Mouse (Mus musculus) kidney, adult 2 months (tissue): ENCODE measurements around the gene AL731706.1. TPM values are rescaled to one million over a fixed set of nuclear protein-coding genes. Genes with fewer than 3 reads are reported as not detected.

ENCODE experiments used
- DNase-seq: peaks from one replicate; pipeline ENCODE4 v3.0.0; 2021
- H3K27ac ChIP-seq: fragments of 200-500 bp; 2 replicates; pipeline ENCODE4 v1.5.1; 2012; ENCODE audit warnings: low read depth, low read length, control low read depth, inconsistent platforms; ENCODE audit not compliant: insufficient read depth
- H3K27me3 ChIP-seq: fragments of 200-500 bp; replicated peaks from 2 replicates; pipeline ENCODE4 v1.6.1; 2012; ENCODE audit warnings: mild to moderate bottlenecking, moderate library complexity, low read length, inconsistent platforms; ENCODE audit not compliant: control insufficient read depth, insufficient read depth
- H3K36me3 ChIP-seq: fragments of 200-500 bp; 2 replicates; pipeline ENCODE4 v1.6.1; 2012; ENCODE audit warnings: mild to moderate bottlenecking, moderate library complexity, low read length, inconsistent platforms; ENCODE audit not compliant: control insufficient read depth, insufficient read depth
- H3K4me1 ChIP-seq: fragments of 200-500 bp; 2 replicates; pipeline ENCODE4 v1.6.1; 2011; ENCODE audit warnings: low read length; ENCODE audit not compliant: control insufficient read depth, insufficient read depth
- H3K4me3 ChIP-seq: fragments of 200-500 bp; 2 replicates; pipeline ENCODE4 v1.5.1; 2011; ENCODE audit warnings: mild to moderate bottlenecking, low read depth, low read length, control low read depth; ENCODE audit not compliant: insufficient read depth
- CTCF ChIP-seq: fragments of 200-500 bp; conservative IDR thresholded peaks from 2 replicates; pipeline ENCODE4 v1.5.1; 2011; ENCODE audit warnings: low read depth, mild to moderate bottlenecking, control low read depth, low read length, moderate library complexity, mixed read lengths; ENCODE audit not compliant: insufficient read depth, insufficient read length
- POLR2A ChIP-seq: fragments of 200-500 bp; IDR thresholded peaks from one replicate; pipeline ENCODE4 v1.6.1; 2011; ENCODE audit warnings: low read depth, low read length, control low read depth
- whole genome bisulfite sequencing: fragments of 180-500 bp; shearing (Covaris S2); methylation state at CpG from one replicate; pipeline ENCODE4 v1.1.7; 2018; 5-methylcytosine and 5-hydroxymethylcytosine counted together
- polyA plus RNA-seq: library from polyadenylated mRNA; depleted of rRNA; stranded (reverse); fragments of >200 nt; gene quantifications from 2 replicates; pipeline ENCODE4 v1.2.3, GENCODE M21; 2012; rRNA removed

Gene AL731706.1
- polyA plus RNA-seq, 1 experiment, result 15.3 TPM

DNA sequence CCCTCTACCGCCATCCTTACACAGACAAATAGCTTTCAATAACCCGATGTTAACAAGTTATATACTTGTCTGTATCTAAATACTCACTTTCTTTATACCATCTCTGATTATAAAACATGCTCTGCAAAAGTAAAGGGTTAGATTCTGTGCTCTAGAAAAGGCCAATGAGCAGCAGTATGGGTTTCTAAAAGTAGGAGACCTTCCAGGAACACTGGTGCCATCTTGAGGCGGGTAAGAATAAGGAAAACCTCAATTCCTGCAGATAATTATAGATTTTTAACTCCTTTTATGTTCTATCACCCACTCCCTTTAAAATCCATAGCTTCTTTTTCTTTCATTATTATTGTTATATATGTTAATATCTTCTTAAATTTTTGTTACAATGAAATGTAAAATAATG, 55.3 kb downstream of the AL731706.1 start:
- Histone ChIP-seq H3K4me1 (no peaks in the 10 kb centered on the region), H3K36me3 (no peaks in the 10 kb centered on the region), H3K27ac (no peak overlapping the region), H3K4me3 (no peak overlapping the region), H3K27me3 (no peaks in the 10 kb centered on the region)
- no peak for DNase-seq
- TF ChIP-seq POLR2A, result no peak
- TF ChIP-seq CTCF, result no peak
- WGBS, result 77% methylated on average over 3 of the region's 3 CpGs

DNA sequence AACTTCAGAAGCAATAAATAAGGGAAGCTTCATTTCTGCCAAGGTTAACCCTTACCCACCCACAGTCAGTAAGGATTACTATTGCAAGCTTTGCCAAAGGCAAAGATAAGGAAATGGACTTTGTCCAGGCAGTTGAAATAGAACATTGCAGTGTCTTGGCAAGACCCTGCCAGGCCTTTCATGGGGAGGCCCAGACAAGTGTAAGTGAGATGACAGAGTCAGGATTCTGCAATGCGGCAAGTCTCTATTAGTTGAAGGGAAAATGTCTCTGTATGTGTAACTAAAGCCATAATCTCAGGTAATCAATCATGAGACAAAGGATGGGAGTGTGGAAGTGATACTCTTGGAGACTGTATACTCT, 56.5 kb downstream of the AL731706.1 start:
- no peak for DNase-seq
- 79% methylated on average over 1 of the region's 1 CpGs for WGBS
- H3K4me1 ChIP-seq, result no peaks in the 10 kb centered on the region
- H3K36me3 ChIP-seq, result no peaks in the 10 kb centered on the region
- no peak for TF ChIP-seq POLR2A
- TF ChIP-seq CTCF, result no peak
- no peaks in the 10 kb centered on the region for H3K27me3 ChIP-seq
- H3K4me3 ChIP-seq, result no peak overlapping the region
- no peak overlapping the region for H3K27ac ChIP-seq

DNA sequence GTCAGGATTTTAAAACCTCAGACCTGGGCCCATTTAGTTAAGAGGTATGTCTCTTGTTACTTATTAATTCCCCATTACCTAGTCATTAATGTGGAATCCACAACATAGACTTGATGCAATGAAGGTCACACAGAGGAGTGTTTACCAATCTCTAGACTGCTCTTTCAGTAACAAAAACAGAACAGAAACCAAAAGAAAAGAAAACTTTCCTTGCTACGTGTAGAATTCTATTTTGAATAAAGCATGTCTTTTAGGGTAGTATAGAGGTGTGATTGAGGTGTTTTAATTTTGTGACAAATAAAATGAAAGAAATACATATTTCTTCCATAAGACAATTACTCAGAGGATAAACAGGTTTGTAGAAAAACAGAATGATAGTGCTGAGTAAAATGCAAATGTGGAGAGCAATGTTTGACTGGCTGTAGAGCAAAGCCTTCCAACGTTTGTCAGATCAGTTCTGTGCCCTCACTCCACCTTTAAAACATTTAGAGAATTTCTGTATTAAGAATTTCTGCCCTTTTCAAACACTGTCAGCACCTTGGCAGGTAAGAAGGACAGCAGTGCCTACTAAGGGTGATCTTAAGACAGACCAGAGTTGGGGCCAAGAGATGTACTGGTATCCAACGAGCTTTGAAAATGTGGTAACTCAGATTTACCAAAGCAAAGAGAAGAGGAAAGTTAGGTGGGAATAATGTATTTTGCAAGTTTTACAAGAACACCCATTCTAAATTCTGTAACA, 57.0 kb downstream of the AL731706.1 start:
- 53% methylated on average over 3 of the region's 3 CpGs for WGBS
- 0 out of 2 replicates have a peak overlapping the region, but pooled peaks have one; percentile 35 for H3K27ac ChIP-seq
- no peaks in the 10 kb centered on the region for H3K4me1 ChIP-seq
- no peak for DNase-seq
- H3K4me3 ChIP-seq, result no peak overlapping the region
- H3K27me3 ChIP-seq, result no peaks in the 10 kb centered on the region
- TF ChIP-seq POLR2A, result no peak
- TF ChIP-seq CTCF, result no peak
- no peaks in the 10 kb centered on the region for H3K36me3 ChIP-seq

DNA sequence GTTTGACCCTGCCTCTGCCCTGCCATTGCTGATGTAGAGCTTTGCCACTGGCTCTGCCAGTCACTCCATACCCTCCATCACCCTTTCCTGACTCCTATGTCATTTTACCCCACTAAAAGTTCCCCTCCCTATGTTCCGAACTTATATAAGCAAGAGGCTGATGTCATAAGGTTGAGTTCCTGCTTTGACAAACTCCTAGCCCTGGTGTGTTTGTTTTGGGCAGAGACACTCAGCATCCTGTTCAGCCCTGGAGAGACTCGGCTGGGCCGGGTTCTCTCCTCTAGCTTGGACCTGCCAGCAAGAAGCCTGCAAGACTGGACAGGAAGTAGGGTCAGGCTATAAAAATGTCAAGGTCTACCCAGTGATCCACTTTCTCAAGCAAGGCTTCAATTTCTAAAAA, 58.3 kb downstream of the AL731706.1 start:
- Histone ChIP-seq H3K4me1 (no peaks in the 10 kb centered on the region), H3K36me3 (no peaks in the 10 kb centered on the region), H3K27ac (no peak overlapping the region), H3K4me3 (no peak overlapping the region), H3K27me3 (no peaks in the 10 kb centered on the region)
- peak; percentile 53 for DNase-seq
- 35% methylated on average over 3 of the region's 3 CpGs for WGBS
- TF ChIP-seq POLR2A (no peak), CTCF (no peak)

Other genes starting within 250 kb of the AL731706.1 start
- gene Snap25, start 177.9 kb downstream of the AL731706.1 start, polyA plus RNA-seq, result 0.39 and 1.9 TPM in 2 replicates
- gene AL731706.2, start 5.7 kb downstream of the AL731706.1 start, polyA plus RNA-seq, result not detected in 2 replicates
- gene Slx4ip, start 171 bp downstream of the AL731706.1 start, polyA plus RNA-seq, result 0.46 and 0.58 TPM in 2 replicates
- gene Mkks, start within 50 bp of the AL731706.1 start, polyA plus RNA-seq, result 10.2 and 10.9 TPM in 2 replicates
- 6.1 and 6.6 TPM in 2 replicates for gene Jag1, start 225.3 kb upstream of the AL731706.1 start, polyA plus RNA-seq